Mouse (Mus musculus) c-Kit-positive CD71-positive TER-119-negative erythroid progenitor cells, embryonic 14.5 days (primary cell): Measurements from ENCODE around the gene Drc3.
A peak's percentile ranks its signal among the peaks of the same experiment; 100 is the strongest.

ENCODE experiments used
- DNase-seq: peaks from one replicate; pipeline ENCODE4 v3.0.0-alpha.2; 2013; ENCODE audit warnings: low read depth

The Drc3 gene

GRCm38 (mm10) chr11:60352559-60353411 lies at the start of gene Drc3, which contains the start of gene Tom1l2:
Gene Drc3 (plus strand): TSS chr11:60353329.
Gene Tom1l2 (minus strand): TSS chr11:60352905.
- DNase-seq = peak; percentile 100

- no peak for DNase-seq
Measured at GRCm38 (mm10) chr11:60303497-60303896, 49.6 kb upstream of the Drc3 start.

- DNase-seq = no peak
Measured at GRCm38 (mm10) chr11:60305611-60306010, 47.5 kb upstream of the Drc3 start.

- DNase-seq = peak; percentile 45
Measured at GRCm38 (mm10) chr11:60306834-60307233, 46.3 kb upstream of the Drc3 start.

GRCm38 (mm10) chr11:60307375-60307825 lies 45.7 kb upstream of the Drc3 start:
- DNase-seq = no peak

- DNase-seq = no peak
Measured at GRCm38 (mm10) chr11:60308061-60308460, 45.1 kb upstream of the Drc3 start.

- DNase-seq = no peak
Measured at GRCm38 (mm10) chr11:60308506-60309116, 44.5 kb upstream of the Drc3 start.

- DNase-seq = no peak
Measured at GRCm38 (mm10) chr11:60309875-60310274, 43.3 kb upstream of the Drc3 start.

GRCm38 (mm10) chr11:60311025-60311854 lies 41.9 kb upstream of the Drc3 start:
- DNase-seq = no peak

- DNase-seq = no peak
Measured at GRCm38 (mm10) chr11:60316250-60316649, 36.9 kb upstream of the Drc3 start.

- DNase-seq = no peak
Measured at GRCm38 (mm10) chr11:60316883-60317282, 36.2 kb upstream of the Drc3 start.

- no peak for DNase-seq
Measured at GRCm38 (mm10) chr11:60317376-60318102, 35.6 kb upstream of the Drc3 start.

GRCm38 (mm10) chr11:60318716-60319115 lies 34.4 kb upstream of the Drc3 start:
- DNase-seq = no peak

- no peak for DNase-seq
Measured at GRCm38 (mm10) chr11:60319257-60320066, 33.7 kb upstream of the Drc3 start.

GRCm38 (mm10) chr11:60320426-60321037 lies 32.6 kb upstream of the Drc3 start:
- no peak for DNase-seq

- no peak for DNase-seq
Measured at GRCm38 (mm10) chr11:60321438-60321837, 31.7 kb upstream of the Drc3 start.

- no peak for DNase-seq
Measured at GRCm38 (mm10) chr11:60323731-60324130, 29.4 kb upstream of the Drc3 start.

- no peak for DNase-seq
Measured at GRCm38 (mm10) chr11:60330551-60330950, 22.6 kb upstream of the Drc3 start.

- no peak for DNase-seq
Measured at GRCm38 (mm10) chr11:60333461-60333860, 19.7 kb upstream of the Drc3 start.

GRCm38 (mm10) chr11:60334124-60334523 lies 19.0 kb upstream of the Drc3 start:
- no peak for DNase-seq
